Mouse (Mus musculus) MEL (cell line): ENCODE results near the gene Zfp646. TPM values are rescaled to one million over a fixed set of nuclear protein-coding genes. Genes with fewer than 3 reads are reported as not detected.

Experiments
- DNase-seq: peaks from one replicate; pipeline ENCODE4 v3.0.0; 2011; ENCODE audit warnings: low read depth, low spot score
- H3K27ac ChIP-seq: 2 replicates; pipeline ENCODE4 v1.5.1; 2012; ENCODE audit warnings: low read depth, mild to moderate bottlenecking, control low read depth, low read length, moderate library complexity; ENCODE audit not compliant: control insufficient read depth
- H3K27me3 ChIP-seq, 2 experiments: fragments of 150-350 bp in 1 of 2; sonication (generic) in 1 of 2; 2 replicates each; pipeline ENCODE4 v1.6.1; 2012; ENCODE audit warnings: low read length in 2 of 2, mild to moderate bottlenecking in 2 of 2, improper control_type of control experiment in 1 of 2, moderate library complexity in 1 of 2; ENCODE audit not compliant: insufficient read depth in 2 of 2, control insufficient read depth in 1 of 2
- H3K36me3 ChIP-seq, 2 experiments: 2 replicates each; pipeline ENCODE4 v1.6.1; 2012 to 2014; ENCODE audit warnings: low read length in 2 of 2, improper control_type of control experiment in 1 of 2, inconsistent platforms in 1 of 2, mild to moderate bottlenecking in 1 of 2; ENCODE audit not compliant: insufficient read depth in 2 of 2, control insufficient read depth in 1 of 2
- H3K4me1 ChIP-seq, 2 experiments: fragments of 150-350 bp in 1 of 2; sonication (generic) in 1 of 2; 2 replicates each; pipeline ENCODE4 v1.6.1; 2012; ENCODE audit warnings: low read length in 2 of 2, improper control_type of control experiment in 1 of 2, mild to moderate bottlenecking in 1 of 2; ENCODE audit not compliant: insufficient read depth in 2 of 2, control insufficient read depth in 1 of 2
- H3K4me3 ChIP-seq, 2 experiments: fragments of 150-350 bp in 1 of 2; sonication (generic) in 1 of 2; 2 replicates each; pipeline ENCODE4 v1.5.1; 2012; ENCODE audit warnings: low read depth in 2 of 2, low read length in 2 of 2, mild to moderate bottlenecking in 2 of 2, moderate library complexity in 2 of 2, control low read depth in 1 of 2, improper control_type of control experiment in 1 of 2; ENCODE audit not compliant: control insufficient read depth in 1 of 2, insufficient read depth in 1 of 2
- H3K79me2 ChIP-seq: 2 replicates; pipeline ENCODE4 v1.6.1; 2012; ENCODE audit warnings: mild to moderate bottlenecking, low read length, moderate library complexity; ENCODE audit not compliant: control insufficient read depth, poor library complexity, insufficient read depth
- H3K9ac ChIP-seq: 2 replicates; pipeline ENCODE4 v1.6.1; 2012; ENCODE audit warnings: low read depth, mild to moderate bottlenecking, control low read depth, low read length, moderate library complexity; ENCODE audit not compliant: control insufficient read depth, poor library complexity, severe bottlenecking
- H3K9me3 ChIP-seq: fragments of 150-350 bp; sonication (generic); replicated peaks from 2 replicates; pipeline ENCODE4 v1.6.1; 2012; ENCODE audit warnings: mild to moderate bottlenecking, low read length, improper control_type of control experiment, moderate library complexity; ENCODE audit not compliant: insufficient read depth
- BHLHE40 ChIP-seq: IDR thresholded peaks from 2 replicates; pipeline ENCODE4 v1.6.1; 2012; ENCODE audit warnings: low read depth, mild to moderate bottlenecking, inconsistent platforms, low read length, improper control_type of control experiment, borderline replicate concordance
- CHD1 ChIP-seq: IDR thresholded peaks from 2 replicates; pipeline ENCODE4 v1.6.1; 2012; ENCODE audit warnings: low read depth, mild to moderate bottlenecking, inconsistent platforms, low read length, improper control_type of control experiment
- CHD2 ChIP-seq: IDR thresholded peaks from 2 replicates; pipeline ENCODE4 v1.6.1; 2011; ENCODE audit warnings: low read length, improper control_type of control experiment
- CTCF ChIP-seq, 3 experiments: IDR thresholded peaks in 2 of 3; conservative IDR thresholded peaks in 1 of 3; 2 replicates each; pipeline ENCODE4 v1.5.1; 2011 to 2012; ENCODE audit warnings: low read length in 3 of 3, low read depth in 2 of 3, mild to moderate bottlenecking in 2 of 3, improper control_type of control experiment in 1 of 3, inconsistent platforms in 1 of 3, mixed read lengths in 1 of 3, moderate library complexity in 1 of 3; ENCODE audit not compliant: control insufficient read depth in 1 of 3, insufficient read depth in 1 of 3, poor library complexity in 1 of 3, severe bottlenecking in 1 of 3
- E2F4 ChIP-seq: IDR thresholded peaks from 2 replicates; pipeline ENCODE4 v1.6.1; 2011; ENCODE audit warnings: low read depth, low read length, improper control_type of control experiment, borderline replicate concordance
- ELF1 ChIP-seq: IDR thresholded peaks from 2 replicates; pipeline ENCODE4 v1.6.1; 2014; ENCODE audit warnings: low read depth, mild to moderate bottlenecking, inconsistent platforms, low read length, improper control_type of control experiment, moderate library complexity
- EP300 ChIP-seq, 2 experiments: IDR thresholded peaks; 2 replicates each; pipeline ENCODE4 v1.6.1; 2011; ENCODE audit warnings: improper control_type of control experiment in 2 of 2, low read length in 2 of 2, low read depth in 1 of 2, mild to moderate bottlenecking in 1 of 2
- ETS1 ChIP-seq: IDR thresholded peaks from 2 replicates; pipeline ENCODE4 v1.6.1; 2012; ENCODE audit warnings: low read depth, mild to moderate bottlenecking, inconsistent platforms, low read length, improper control_type of control experiment, moderate library complexity
- GABPA ChIP-seq: IDR thresholded peaks from 2 replicates; pipeline ENCODE4 v1.6.1; 2012; ENCODE audit warnings: low read depth, mild to moderate bottlenecking, inconsistent platforms, low read length, improper control_type of control experiment, moderate library complexity
- GATA1 ChIP-seq: IDR thresholded peaks from 2 replicates; pipeline ENCODE4 v1.6.1; 2011; ENCODE audit warnings: low read depth, low read length, improper control_type of control experiment
- HCFC1 ChIP-seq: IDR thresholded peaks from 2 replicates; pipeline ENCODE4 v1.6.1; 2012; ENCODE audit warnings: low read depth, mild to moderate bottlenecking, inconsistent platforms, low read length, improper control_type of control experiment, moderate library complexity
- JUND ChIP-seq: IDR thresholded peaks from 2 replicates; pipeline ENCODE4 v1.6.1; 2011; ENCODE audit warnings: low read depth, mild to moderate bottlenecking, improper control_type of control experiment, low read length
- KAT2A ChIP-seq: conservative IDR thresholded peaks from 2 replicates; pipeline ENCODE4 v1.6.1; 2012; ENCODE audit warnings: low read depth, low read length, improper control_type of control experiment, inconsistent platforms
- MAFK ChIP-seq: IDR thresholded peaks from 2 replicates; pipeline ENCODE4 v1.6.1; 2011; ENCODE audit warnings: low read depth, mild to moderate bottlenecking, low read length, improper control_type of control experiment, borderline replicate concordance
- MAX ChIP-seq: IDR thresholded peaks from 2 replicates; pipeline ENCODE4 v1.6.1; 2011; ENCODE audit warnings: low read length, improper control_type of control experiment
- MAZ ChIP-seq: IDR thresholded peaks from 2 replicates; pipeline ENCODE4 v1.6.1; 2012; ENCODE audit warnings: low read depth, mild to moderate bottlenecking, inconsistent platforms, low read length, improper control_type of control experiment
- MXI1 ChIP-seq: IDR thresholded peaks from 2 replicates; pipeline ENCODE4 v1.6.1; 2011; ENCODE audit warnings: mild to moderate bottlenecking, low read depth, low read length, improper control_type of control experiment
- MYB ChIP-seq: IDR thresholded peaks from 2 replicates; pipeline ENCODE4 v1.6.1; 2011; ENCODE audit warnings: mild to moderate bottlenecking, low read depth, low read length, improper control_type of control experiment
- MYC ChIP-seq: IDR thresholded peaks from 2 replicates; pipeline ENCODE4 v1.6.1; 2011; ENCODE audit warnings: low read depth, mild to moderate bottlenecking, low read length, improper control_type of control experiment, moderate library complexity
- NELFE ChIP-seq: IDR thresholded peaks from 2 replicates; pipeline ENCODE4 v1.6.1; 2011; ENCODE audit warnings: low read depth, low read length, improper control_type of control experiment
- NRF1 ChIP-seq: IDR thresholded peaks from 2 replicates; pipeline ENCODE4 v1.6.1; 2014; ENCODE audit warnings: low read depth, mild to moderate bottlenecking, inconsistent platforms, low read length, improper control_type of control experiment, moderate library complexity; ENCODE audit not compliant: poor library complexity, insufficient read depth, severe bottlenecking
- POLR2A ChIP-seq, 2 experiments: IDR thresholded peaks; 2 replicates each; pipeline ENCODE4 v1.6.1; 2011 to 2012; ENCODE audit warnings: low read length in 2 of 2, mild to moderate bottlenecking in 2 of 2, control low read depth in 1 of 2, improper control_type of control experiment in 1 of 2, low read depth in 1 of 2, moderate library complexity in 1 of 2; ENCODE audit not compliant: control insufficient read depth in 1 of 2, insufficient read depth in 1 of 2, poor library complexity in 1 of 2
- POLR2AphosphoS2 ChIP-seq: IDR thresholded peaks from 2 replicates; pipeline ENCODE4 v1.6.1; 2011; ENCODE audit warnings: low read length, improper control_type of control experiment
- POLR2AphosphoS5 ChIP-seq: IDR thresholded peaks from 2 replicates; pipeline ENCODE4 v1.6.1; 2012; ENCODE audit warnings: low read depth, borderline replicate concordance, mild to moderate bottlenecking, inconsistent platforms, low read length, moderate library complexity, mixed read lengths
- RAD21 ChIP-seq: IDR thresholded peaks from 2 replicates; pipeline ENCODE4 v1.6.1; 2011; ENCODE audit warnings: mild to moderate bottlenecking, low read depth, low read length, improper control_type of control experiment
- RCOR1 ChIP-seq: IDR thresholded peaks from 2 replicates; pipeline ENCODE4 v1.6.1; 2012; ENCODE audit warnings: low read depth, mild to moderate bottlenecking, inconsistent platforms, low read length, improper control_type of control experiment
- SIN3A ChIP-seq: IDR thresholded peaks from 2 replicates; pipeline ENCODE4 v1.6.1; 2012; ENCODE audit warnings: low read length, improper control_type of control experiment, inconsistent platforms
- SMC3 ChIP-seq: IDR thresholded peaks from 2 replicates; pipeline ENCODE4 v1.6.1; 2011; ENCODE audit warnings: low read depth, low read length, improper control_type of control experiment
- TAL1 ChIP-seq: IDR thresholded peaks from 2 replicates; pipeline ENCODE4 v1.6.1; 2012; ENCODE audit warnings: mild to moderate bottlenecking, inconsistent platforms, low read length, moderate library complexity, mixed read lengths
- TBP ChIP-seq: IDR thresholded peaks from 2 replicates; pipeline ENCODE4 v1.8.0; 2011; ENCODE audit warnings: low read depth, low read length, improper control_type of control experiment
- TCF12 ChIP-seq: IDR thresholded peaks from 2 replicates; pipeline ENCODE4 v1.6.1; 2014; ENCODE audit warnings: low read depth, mild to moderate bottlenecking, inconsistent platforms, low read length, improper control_type of control experiment, moderate library complexity
- UBTF ChIP-seq: IDR thresholded peaks from 2 replicates; pipeline ENCODE4 v1.6.1; 2012; ENCODE audit warnings: low read depth, mild to moderate bottlenecking, inconsistent platforms, low read length, improper control_type of control experiment, moderate library complexity, borderline replicate concordance; ENCODE audit not compliant: insufficient read depth
- USF1 ChIP-seq: IDR thresholded peaks from 2 replicates; pipeline ENCODE4 v1.6.1; 2014; ENCODE audit warnings: low read depth, mild to moderate bottlenecking, inconsistent platforms, low read length, improper control_type of control experiment, moderate library complexity
- USF2 ChIP-seq, 2 experiments: IDR thresholded peaks; 2 replicates each; pipeline ENCODE4 v1.6.1; 2011 to 2012; ENCODE audit warnings: improper control_type of control experiment in 2 of 2, low read length in 2 of 2, borderline replicate concordance in 1 of 2, inconsistent platforms in 1 of 2, low read depth in 1 of 2, mild to moderate bottlenecking in 1 of 2; ENCODE audit not compliant: insufficient read depth in 1 of 2
- ZC3H11A ChIP-seq: IDR thresholded peaks from 2 replicates; pipeline ENCODE4 v1.6.1; 2012; ENCODE audit warnings: low read depth, mild to moderate bottlenecking, inconsistent platforms, low read length, improper control_type of control experiment
- ZKSCAN1 ChIP-seq: IDR thresholded peaks from 2 replicates; pipeline ENCODE4 v1.6.1; 2012; ENCODE audit warnings: low read depth, mild to moderate bottlenecking, inconsistent platforms, low read length, improper control_type of control experiment, moderate library complexity
- ZMIZ1 ChIP-seq: IDR thresholded peaks from 2 replicates; pipeline ENCODE4 v1.6.1; 2012; ENCODE audit warnings: low read depth, mild to moderate bottlenecking, inconsistent platforms, low read length, improper control_type of control experiment, moderate library complexity
- ZNF384 ChIP-seq: IDR thresholded peaks from 2 replicates; pipeline ENCODE4 v1.6.1; 2012; ENCODE audit warnings: low read depth, mild to moderate bottlenecking, inconsistent platforms, low read length, improper control_type of control experiment
- polyA plus RNA-seq, 2 experiments: library from polyadenylated mRNA; stranded (reverse) in 1 of 2; unstranded in 1 of 2; fragments of >175 nt in 1 of 2; fragments of >200 nt in 1 of 2; gene quantifications; 2 replicates each; pipeline versions ENCODE4 v1.2.1 to v1.2.4; 2012; ENCODE audit warnings: low replicate concordance in 2 of 2, low read depth in 1 of 2; ENCODE audit not compliant: insufficient read length in 2 of 2, insufficient read depth in 1 of 2, missing spikeins in 1 of 2
- total RNA-seq: library from RNA; depleted of rRNA; stranded (reverse); fragments of 300-350 nt; gene quantifications from 2 replicates; pipeline ENCODE4 v1.2.3, GENCODE M21; 2012

Gene Zfp646
- total and polyA plus RNA-seq, 3 experiments, result 35.8 to 38.2 TPM; not detected in 1

GRCm38 (mm10) chr7:127895442-127895841, 19.4 kb downstream of the Zfp646 start, which contains the start of the genes Gm21974 and Vkorc1:
Gene Gm21974, minus strand, starts transcription at chr7:127895454.
Gene Vkorc1, minus strand, starts transcription at chr7:127895617.
- peak; percentile 96 for DNase-seq
- Histone ChIP-seq H3K9ac (peak within 1 kb of the TSS; percentile 76), H3K27ac (peak within 1 kb of the TSS; percentile 30), H3K4me3 (peak within 1 kb of the TSS; percentile 62 to 75), H3K4me1 (peaks cover 23 to 41% of the 10 kb centered on the region in 2 experiments), H3K9me3 (no peaks in the 10 kb centered on the region), H3K79me2 (no peaks in the 10 kb centered on the region), H3K27me3 (no peaks in the 10 kb centered on the region), H3K36me3 (peaks cover 0 to 22% of the 10 kb centered on the region in 2 experiments; a peak in 2 of 4 replicates)
- TF ChIP-seq ELF1 (peak; percentile 87), POLR2AphosphoS2 (peak; percentile 78), POLR2A (IDR thresholded peaks at IDR 0.05; ENCODE audit: control insufficient read depth in 1 of 2, insufficient read depth in 1 of 2, low read depth in 1 of 2, low read length in 2 of 2, poor library complexity in 1 of 2) (peak; percentile 59 to 72; a peak in 3 of 4 replicates), MAX (peak; percentile 91), JUND (no peak), MAZ (peak; percentile 55; the same call in 1 of the 2 replicates), RAD21 (no peak; the same call in none of the 2 replicates), MXI1 (peak; percentile 95), USF1 (0 out of 2 replicates have a peak, but pooled peaks have one; percentile 33), CHD2 (no peak; the same call in 1 of the 2 replicates), GABPA (no peak), HCFC1 (peak; percentile 98), ETS1 (0 out of 2 replicates have a peak, but pooled peaks have one; percentile 34), E2F4 (no peak), UBTF (no peak), RCOR1 (no peak), MAFK (no peak), CHD1 (no peak), EP300 (IDR thresholded peaks at IDR 0.05; ENCODE audit: low read depth in 1 of 2, low read length in 2 of 2) (no peak; a peak in 1 of 4 replicates), ZKSCAN1 (no peak), BHLHE40 (peak; percentile 85), ZMIZ1 (no peak), POLR2AphosphoS5 (no peak), NRF1 (peak; percentile 32; the same call in 1 of the 2 replicates), TBP (peak; percentile 23; the same call in 1 of the 2 replicates), TAL1 (no peak), ZC3H11A (no peak), KAT2A (peak; percentile 95), MYB (no peak), SMC3 (peak; percentile 32; the same call in 1 of the 2 replicates), USF2 (IDR thresholded peaks at IDR 0.05; ENCODE audit: borderline replicate concordance in 1 of 2, insufficient read depth in 1 of 2, low read depth in 1 of 2, low read length in 2 of 2) (no peak), TCF12 (peak; percentile 54), MYC (peak; percentile 64), NELFE (peak; percentile 52; the same call in 1 of the 2 replicates), GATA1 (peak; percentile 94), SIN3A (peak; percentile 99), ZNF384 (no peak), CTCF (IDR thresholded peaks at IDR 0.05 in 2 of 3, conservative IDR thresholded peaks at IDR 0.05 in 1 of 3; ENCODE audit: control insufficient read depth in 1 of 3, insufficient read depth in 1 of 3, low read depth in 2 of 3, low read length in 3 of 3, poor library complexity in 1 of 3, severe bottlenecking in 1 of 3) (peak in 1 of 3 experiments; percentile 26; a peak in 2 of 6 replicates)
